Mouse (Mus musculus) hindbrain, embryonic 15.5 days (tissue): ENCODE results near the gene B4gat1. TPM values are rescaled to one million over a fixed set of nuclear protein-coding genes. Genes with fewer than 3 reads are reported as not detected.

Source experiments
- ATAC-seq: fragments of 200-750 bp; cut with Nextera tagmentation; 2 replicates; pipeline ENCODE4 v1.8.0; 2017; ENCODE audit warnings: low read depth, moderate number of reproducible peaks, moderate TSS enrichment; ENCODE audit not compliant: low FRiP score
- H3K27ac ChIP-seq: fragments of 300-500 bp; sonication (generic); replicated peaks from 2 replicates; pipeline ENCODE4 v1.5.1; 2015; ENCODE audit warnings: mild to moderate bottlenecking, inconsistent platforms
- H3K27me3 ChIP-seq: fragments of 300-500 bp; sonication (generic); 2 replicates; pipeline ENCODE4 v1.6.1; 2015; ENCODE audit warnings: control low read depth, inconsistent platforms
- H3K36me3 ChIP-seq: fragments of 300-500 bp; sonication (generic); 2 replicates; pipeline ENCODE4 v1.6.1; 2015; ENCODE audit warnings: control low read depth, inconsistent platforms
- H3K4me1 ChIP-seq: fragments of 300-500 bp; sonication (generic); replicated peaks from 2 replicates; pipeline ENCODE4 v1.6.1; 2015; ENCODE audit warnings: control low read depth, inconsistent platforms
- H3K4me2 ChIP-seq: fragments of 300-500 bp; sonication (generic); 2 replicates; pipeline ENCODE4 v1.6.1; 2015; ENCODE audit warnings: moderate library complexity, mild to moderate bottlenecking, inconsistent platforms
- H3K4me3 ChIP-seq: fragments of 300-500 bp; sonication (generic); 2 replicates; pipeline ENCODE4 v1.5.1; 2015; ENCODE audit warnings: mild to moderate bottlenecking, inconsistent platforms
- H3K9ac ChIP-seq: fragments of 300-500 bp; sonication (generic); 2 replicates; pipeline ENCODE4 v1.6.1; 2015; ENCODE audit warnings: inconsistent platforms
- H3K9me3 ChIP-seq: fragments of 300-500 bp; sonication (generic); 2 replicates; pipeline ENCODE4 v1.6.1; 2016; ENCODE audit warnings: control low read depth, inconsistent platforms
- whole genome bisulfite sequencing: fragments of 180-500 bp; shearing (Covaris S2); methylation state at CpG from one replicate; pipeline ENCODE4 v1.1.7; 2015; 5-methylcytosine and 5-hydroxymethylcytosine counted together
- polyA plus RNA-seq: library from polyadenylated mRNA; unstranded; fragments of >200 nt; fragmentation: Nextera tagmentation; extraction: Ambion mirVana; gene quantifications from 2 replicates; pipeline ENCODE4 v1.2.1, GENCODE M21; 2015

Gene B4gat1
- polyA plus RNA-seq, 1 experiment from 2014 or later = 93.1 TPM

GRCm38 (mm10) chr19:5004925-5005324 lies 33.7 kb upstream of the B4gat1 start:
- no peak for ATAC-seq
- no peaks in the 10 kb centered on the region for H3K9me3 ChIP-seq
- H3K9ac ChIP-seq = no peak overlapping the region
- no peaks in the 10 kb centered on the region for H3K27me3 ChIP-seq
- no peak overlapping the region for H3K4me3 ChIP-seq
- no peak overlapping the region for H3K4me2 ChIP-seq
- H3K4me1 ChIP-seq = peaks cover 22% of the 10 kb centered on the region
- H3K27ac ChIP-seq = no peak overlapping the region
- 67% methylated on average over 4 of the region's 4 CpGs for WGBS
- H3K36me3 ChIP-seq = no peaks in the 10 kb centered on the region

DNA sequence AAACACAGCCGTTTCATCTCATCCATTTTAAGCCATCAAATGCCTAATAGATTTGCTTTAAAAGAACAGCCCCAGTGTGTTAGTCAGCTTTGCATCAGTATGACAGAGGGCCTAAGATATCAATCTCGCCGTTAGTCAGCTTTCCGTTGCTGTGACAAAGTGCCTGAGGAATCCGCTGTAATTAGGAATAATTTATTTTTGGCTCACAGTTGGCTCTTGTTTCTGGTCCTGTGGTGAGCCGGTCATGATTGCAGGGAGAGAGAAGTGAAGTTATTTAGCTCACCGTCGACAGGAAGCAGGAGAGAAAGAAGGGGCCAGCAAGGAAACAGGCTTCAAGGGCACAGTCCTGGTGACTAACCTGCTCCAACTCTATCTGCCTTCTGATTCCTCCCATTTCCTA lies 25.5 kb upstream of the B4gat1 start:
- no peak overlapping the region for H3K4me3 ChIP-seq
- 67% methylated on average over 8 of the region's 8 CpGs for WGBS
- no peak overlapping the region for H3K4me2 ChIP-seq
- H3K36me3 ChIP-seq = no peaks in the 10 kb centered on the region
- no peaks in the 10 kb centered on the region for H3K4me1 ChIP-seq
- no peak for ATAC-seq
- no peak overlapping the region for H3K9ac ChIP-seq
- H3K27ac ChIP-seq = no peak overlapping the region
- H3K9me3 ChIP-seq = no peaks in the 10 kb centered on the region
- no peaks in the 10 kb centered on the region for H3K27me3 ChIP-seq

GRCm38 (mm10) chr19:5014961-5015398 lies 23.6 kb upstream of the B4gat1 start:
- Histone ChIP-seq H3K9me3 (no peaks in the 10 kb centered on the region), H3K27me3 (no peaks in the 10 kb centered on the region), H3K4me1 (no peaks in the 10 kb centered on the region), H3K9ac (no peak overlapping the region), H3K4me3 (no peak overlapping the region), H3K27ac (no peak overlapping the region), H3K4me2 (no peak overlapping the region), H3K36me3 (no peaks in the 10 kb centered on the region)
- no peak for ATAC-seq
- WGBS = 18% methylated on average over 8 of the region's 8 CpGs

GRCm38 (mm10) chr19:5016221-5016742 lies 22.3 kb upstream of the B4gat1 start:
- WGBS = 38% methylated on average over 10 of the region's 10 CpGs
- Histone ChIP-seq H3K27me3 (no peaks in the 10 kb centered on the region), H3K27ac (no peak overlapping the region), H3K9ac (no peak overlapping the region), H3K4me2 (no peak overlapping the region), H3K36me3 (no peaks in the 10 kb centered on the region), H3K4me3 (no peak overlapping the region), H3K4me1 (no peaks in the 10 kb centered on the region), H3K9me3 (no peaks in the 10 kb centered on the region)
- peak; percentile 68; the same call in 1 of the 2 replicates for ATAC-seq

DNA sequence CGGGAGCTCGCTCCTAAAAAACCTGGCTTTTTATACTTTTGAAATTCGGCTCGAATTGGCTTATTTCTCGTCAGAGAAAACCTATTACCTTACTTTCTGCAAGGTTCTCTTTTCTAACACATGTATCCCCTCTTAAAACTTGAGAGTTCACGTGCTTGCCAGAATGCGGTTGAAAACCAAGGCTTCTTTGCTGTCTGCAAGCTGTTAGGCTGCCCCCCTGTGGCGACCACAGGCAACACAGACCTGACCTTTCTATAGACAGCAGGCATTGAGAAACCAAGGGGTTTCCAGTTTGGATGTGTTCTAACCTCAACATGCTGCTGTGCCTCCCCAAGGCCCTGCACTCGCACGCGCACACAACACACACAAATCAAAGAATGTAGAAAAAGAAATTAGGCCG lies 21.8 kb upstream of the B4gat1 start:
- 22% methylated on average over 12 of the region's 12 CpGs for WGBS
- H3K4me2 ChIP-seq = no peak overlapping the region
- no peak overlapping the region for H3K4me3 ChIP-seq
- no peaks in the 10 kb centered on the region for H3K36me3 ChIP-seq
- no peaks in the 10 kb centered on the region for H3K9me3 ChIP-seq
- H3K27me3 ChIP-seq = no peaks in the 10 kb centered on the region
- no peak overlapping the region for H3K27ac ChIP-seq
- ATAC-seq = no peak
- H3K9ac ChIP-seq = no peak overlapping the region
- H3K4me1 ChIP-seq = no peaks in the 10 kb centered on the region

GRCm38 (mm10) chr19:5017611-5018010 lies 21.0 kb upstream of the B4gat1 start:
- no peak overlapping the region for H3K4me2 ChIP-seq
- WGBS = 84% methylated on average over 4 of the region's 4 CpGs
- H3K36me3 ChIP-seq = no peaks in the 10 kb centered on the region
- H3K9ac ChIP-seq = no peak overlapping the region
- H3K4me3 ChIP-seq = no peak overlapping the region
- no peaks in the 10 kb centered on the region for H3K4me1 ChIP-seq
- no peak for ATAC-seq
- H3K27me3 ChIP-seq = no peaks in the 10 kb centered on the region
- H3K27ac ChIP-seq = no peak overlapping the region
- H3K9me3 ChIP-seq = no peaks in the 10 kb centered on the region

GRCm38 (mm10) chr19:5018191-5018590 lies 20.4 kb upstream of the B4gat1 start:
- H3K27me3 ChIP-seq = no peaks in the 10 kb centered on the region
- no peak overlapping the region for H3K9ac ChIP-seq
- WGBS = 87% methylated on average over 3 of the region's 3 CpGs
- no peaks in the 10 kb centered on the region for H3K9me3 ChIP-seq
- ATAC-seq = no peak
- no peak overlapping the region for H3K27ac ChIP-seq
- no peak overlapping the region for H3K4me2 ChIP-seq
- H3K4me1 ChIP-seq = peaks cover under 1% of the 10 kb centered on the region; the same call in 1 of the 2 replicates
- H3K4me3 ChIP-seq = no peak overlapping the region
- no peaks in the 10 kb centered on the region for H3K36me3 ChIP-seq

- no peak overlapping the region for H3K27ac ChIP-seq
- no peaks in the 10 kb centered on the region for H3K27me3 ChIP-seq
- ATAC-seq = no peak
- H3K36me3 ChIP-seq = no peaks in the 10 kb centered on the region
- H3K9ac ChIP-seq = no peak overlapping the region
- H3K4me1 ChIP-seq = peaks cover 19% of the 10 kb centered on the region
- WGBS = 82% methylated on average over 2 of the region's 2 CpGs
- H3K9me3 ChIP-seq = no peaks in the 10 kb centered on the region
- H3K4me2 ChIP-seq = no peak overlapping the region
- no peak overlapping the region for H3K4me3 ChIP-seq
Observed at GRCm38 (mm10) chr19:5021416-5021815, 17.2 kb upstream of the B4gat1 start.

- Histone ChIP-seq H3K9ac (peak within 1 kb of the TSS; percentile 78), H3K36me3 (peaks cover 6% of the 10 kb centered on the region), H3K9me3 (no peaks in the 10 kb centered on the region), H3K4me3 (peak within 1 kb of the TSS; percentile 60), H3K4me2 (peak within 1 kb of the TSS; percentile 69), H3K27ac (peak within 1 kb of the TSS; percentile 83), H3K4me1 (peaks cover 19% of the 10 kb centered on the region), H3K27me3 (no peaks in the 10 kb centered on the region)
- ATAC-seq = peak; percentile 95
- under 1% methylated on average over 62 of the region's 62 CpGs for WGBS
Observed at GRCm38 (mm10) chr19:5023621-5024479, 14.8 kb upstream of the B4gat1 start, which contains the start of gene Slc29a2. Slc29a2 (plus strand) TSS chr19:5023860.

DNA sequence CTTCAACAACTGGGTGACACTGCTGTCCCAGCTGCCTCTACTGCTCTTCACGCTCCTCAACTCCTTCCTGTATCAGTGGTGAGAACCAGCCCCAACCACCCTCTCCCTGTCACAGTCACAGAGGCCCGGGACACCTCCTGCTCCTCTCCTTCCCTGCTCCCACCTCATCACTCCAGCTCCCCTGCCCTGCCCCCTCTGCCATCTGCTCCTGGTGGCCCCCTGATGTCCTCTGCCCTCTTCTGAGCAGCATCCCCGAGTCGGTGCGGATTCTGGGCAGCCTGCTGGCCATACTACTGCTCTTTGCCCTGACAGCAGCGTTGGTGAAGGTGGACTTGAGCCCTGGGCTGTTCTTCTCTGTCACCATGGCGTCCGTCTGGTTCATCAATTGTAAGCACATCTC lies 12.5 kb upstream of the B4gat1 start:
- peaks cover 13% of the 10 kb centered on the region for H3K36me3 ChIP-seq
- H3K27me3 ChIP-seq = no peaks in the 10 kb centered on the region
- no peak overlapping the region for H3K4me2 ChIP-seq
- 84% methylated on average over 8 of the region's 8 CpGs for WGBS
- ATAC-seq = no peak
- H3K9me3 ChIP-seq = no peaks in the 10 kb centered on the region
- H3K9ac ChIP-seq = no peak overlapping the region
- H3K27ac ChIP-seq = no peak overlapping the region
- H3K4me3 ChIP-seq = no peak overlapping the region
- peaks cover 19% of the 10 kb centered on the region for H3K4me1 ChIP-seq

GRCm38 (mm10) chr19:5032686-5033085 lies 5.9 kb upstream of the B4gat1 start:
- Histone ChIP-seq H3K27ac (no peak overlapping the region), H3K27me3 (no peaks in the 10 kb centered on the region), H3K9ac (no peak overlapping the region), H3K9me3 (no peaks in the 10 kb centered on the region), H3K36me3 (peaks cover 13% of the 10 kb centered on the region), H3K4me3 (no peak overlapping the region), H3K4me2 (no peak overlapping the region), H3K4me1 (peaks cover 3% of the 10 kb centered on the region; the same call in 1 of the 2 replicates)
- 86% methylated on average over 3 of the region's 3 CpGs for WGBS
- no peak for ATAC-seq

GRCm38 (mm10) chr19:5036577-5036976 lies 2.0 kb upstream of the B4gat1 start:
- peaks cover 22% of the 10 kb centered on the region for H3K4me1 ChIP-seq
- no peaks in the 10 kb centered on the region; the same call in 1 of the 2 replicates for H3K36me3 ChIP-seq
- ATAC-seq = no peak
- 86% methylated on average over 4 of the region's 4 CpGs for WGBS
- no peak overlapping the region for H3K27ac ChIP-seq
- no peak overlapping the region for H3K4me2 ChIP-seq
- no peaks in the 10 kb centered on the region for H3K27me3 ChIP-seq
- H3K9me3 ChIP-seq = no peaks in the 10 kb centered on the region
- no peak overlapping the region for H3K4me3 ChIP-seq
- no peak overlapping the region for H3K9ac ChIP-seq
